Mouse (Mus musculus): ENCODE measurements around the gene Hmgcll1. TPM values are rescaled to one million over a fixed set of nuclear protein-coding genes. Genes with fewer than 3 reads are reported as not detected.

The Hmgcll1 gene
- polyA plus RNA-seq, 1 experiment from 2014 or later, result 8.8 TPM

DNA sequence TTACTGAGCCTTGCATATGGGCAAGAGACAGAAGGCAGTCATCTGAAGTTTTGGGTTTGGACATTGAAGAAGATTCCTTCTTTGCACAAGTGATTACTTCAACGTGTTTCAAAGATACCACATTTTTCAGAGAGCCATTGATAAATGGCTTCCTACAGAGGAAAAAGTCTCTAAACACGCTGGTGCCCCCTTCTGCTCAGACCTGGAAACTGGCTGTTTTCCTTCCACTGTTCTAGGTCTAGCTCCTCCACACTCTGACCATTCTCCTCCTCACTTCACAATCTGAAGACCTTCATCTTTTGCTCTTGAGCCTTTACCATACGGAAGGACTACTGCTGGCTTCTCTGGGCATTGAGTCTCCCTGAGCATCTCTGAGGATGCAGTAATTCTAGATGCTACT, 153.7 kb downstream of the Hmgcll1 start:
- Histone ChIP-seq H3K4me2 (no peak overlapping the region), H3K27me3 (no peaks in the 10 kb centered on the region), H3K9me3 (no peaks in the 10 kb centered on the region), H3K27ac (no peak overlapping the region), H3K4me3 (no peak overlapping the region), H3K9ac (no peak overlapping the region), H3K36me3 (no peaks in the 10 kb centered on the region), H3K4me1 (no peaks in the 10 kb centered on the region)
- ATAC-seq (ENCODE audit: borderline replicate concordance, extremely low read depth, low FRiP score, low TSS enrichment), result no peak
- 36% methylated on average over 3 of the region's 3 CpGs for WGBS

- H3K4me3 ChIP-seq, result no peak overlapping the region
- 36% methylated on average over 5 of the region's 5 CpGs for WGBS
- ATAC-seq (ENCODE audit: borderline replicate concordance, extremely low read depth, low FRiP score, low TSS enrichment), result no peak
These were observed 158.1 kb downstream of the Hmgcll1 start for GRCm38 (mm10) chr9:76172686-76173295.

DNA sequence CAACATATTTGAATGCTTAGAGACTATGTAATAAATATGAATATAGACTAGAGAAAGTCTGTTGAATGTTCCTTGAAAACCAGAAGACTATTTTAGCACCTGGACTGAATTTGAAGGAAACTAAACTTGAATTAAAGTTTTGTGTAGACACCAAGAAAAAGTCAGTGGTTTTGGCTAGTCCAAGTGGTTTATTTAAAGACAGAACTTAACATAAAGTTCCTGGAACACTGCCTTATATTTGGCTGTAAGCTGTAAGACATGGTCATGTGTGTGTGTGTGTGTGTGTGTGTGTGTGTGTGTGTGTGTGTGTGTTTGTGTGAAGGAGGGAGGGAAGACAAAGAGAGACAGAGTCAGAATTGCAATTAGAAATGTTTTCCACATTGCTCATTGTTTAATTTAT, 164.6 kb downstream of the Hmgcll1 start:
- Histone ChIP-seq H3K4me2 (no peak overlapping the region), H3K4me3 (no peak overlapping the region), H3K27ac (no peak overlapping the region), H3K4me1 (no peaks in the 10 kb centered on the region), H3K9ac (no peak overlapping the region), H3K27me3 (no peaks in the 10 kb centered on the region), H3K9me3 (no peaks in the 10 kb centered on the region), H3K36me3 (no peaks in the 10 kb centered on the region)
- no peak for ATAC-seq (ENCODE audit: borderline replicate concordance, extremely low read depth, low FRiP score, low TSS enrichment)

More at GRCm38 (mm10) chr9:76172686-76173295, 158.1 kb downstream of the Hmgcll1 start:
- Histone ChIP-seq H3K27ac (no peak overlapping the region), H3K36me3 (no peaks in the 10 kb centered on the region), H3K9me3 (no peaks in the 10 kb centered on the region), H3K9ac (no peak overlapping the region), H3K4me1 (no peaks in the 10 kb centered on the region), H3K27me3 (no peaks in the 10 kb centered on the region), H3K4me2 (no peak overlapping the region)

Other genes starting within 250 kb of the Hmgcll1 start
- gene Bmp5, start 239.5 kb upstream of the Hmgcll1 start, polyA plus RNA-seq (2015; fragmentation: Nextera tagmentation; extraction: Ambion mirVana), result 32.8 and 34.3 TPM in 2 replicates
- not detected in 2 replicates for gene Gfral, start 198.8 kb downstream of the Hmgcll1 start, polyA plus RNA-seq (2015; fragmentation: Nextera tagmentation; extraction: Ambion mirVana)